Mouse (Mus musculus): ENCODE data around the gene Ccl17.

The Ccl17 gene

DNA sequence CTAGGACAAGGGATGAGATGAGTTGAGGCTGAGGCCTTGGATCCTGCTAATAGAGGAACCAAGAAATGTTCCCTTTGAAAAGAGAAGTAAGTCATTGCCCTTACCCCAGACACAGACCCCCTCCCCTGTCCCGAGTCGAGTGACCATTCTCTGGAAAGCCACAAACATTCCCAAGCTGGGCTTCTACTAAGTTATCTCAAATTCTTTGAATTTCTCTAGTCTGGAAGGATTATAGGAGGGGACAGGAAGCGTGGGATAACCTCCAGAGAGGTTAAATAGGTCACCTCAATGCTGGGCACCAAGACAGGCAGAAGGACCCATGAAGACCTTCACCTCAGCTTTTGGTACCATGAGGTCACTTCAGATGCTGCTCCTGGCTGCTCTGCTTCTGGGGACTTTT lies at the start of gene Ccl17:
Ccl17 (plus strand) TSS at position 301 of the 400 bp plus-strand sequence.
- no peak for DNase-seq (ENCODE audit: low spot score in 2 of 2)

GRCm38 (mm10) chr8:94767035-94767434 lies 43.2 kb upstream of the Ccl17 start:
- no peak for DNase-seq (ENCODE audit: low spot score in 2 of 2)

DNA sequence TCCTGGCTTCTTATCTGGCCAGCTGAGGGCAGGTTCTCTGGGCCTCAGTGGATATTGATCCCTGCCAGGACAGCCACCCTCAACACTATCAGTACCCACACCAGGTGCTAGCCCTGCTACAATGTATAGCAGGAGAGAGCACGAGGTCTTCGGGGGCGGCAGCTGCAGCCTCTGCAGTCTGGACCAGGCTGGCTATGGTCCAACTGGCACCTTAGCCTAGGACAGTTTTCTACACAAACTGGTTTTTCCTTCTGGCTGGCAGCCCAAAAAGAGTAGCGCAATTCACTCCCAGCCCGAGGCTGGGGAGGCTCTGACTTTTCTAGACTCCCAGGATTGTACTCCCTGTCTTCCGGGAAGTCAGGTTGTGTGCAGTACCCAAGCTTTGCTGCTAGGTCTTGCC lies 39.3 kb upstream of the Ccl17 start:
- DNase-seq (ENCODE audit: low spot score in 2 of 2): peak; percentile 51 to 72

GRCm38 (mm10) chr8:94771941-94772670 lies 38.1 kb upstream of the Ccl17 start, which contains the start of gene Cx3cl1:
Cx3cl1 (plus strand) TSS chr8:94772009.
- DNase-seq (ENCODE audit: low spot score in 2 of 2): peak; percentile 68 to 77

DNA sequence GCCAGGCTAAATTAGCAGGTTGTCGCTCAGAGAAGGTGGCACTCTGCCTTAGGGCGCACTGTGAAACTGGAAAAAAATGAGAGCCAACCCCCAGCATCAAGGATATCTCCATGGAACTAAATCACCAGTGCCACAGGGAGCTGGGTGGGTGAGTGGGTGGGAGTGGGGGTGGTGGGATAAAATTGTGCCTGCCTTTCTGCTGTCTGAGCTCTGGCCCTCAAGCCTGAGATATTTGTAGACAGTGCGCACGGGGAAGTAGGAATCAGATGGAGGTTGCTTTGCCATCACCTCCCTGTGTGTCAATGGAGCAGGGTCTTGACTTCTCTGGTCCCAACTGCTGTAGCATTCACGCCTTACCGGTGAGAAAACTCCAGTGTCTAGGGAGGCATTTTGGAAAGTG lies 37.2 kb upstream of the Ccl17 start:
- no peak for DNase-seq (ENCODE audit: low spot score in 2 of 2)

DNA sequence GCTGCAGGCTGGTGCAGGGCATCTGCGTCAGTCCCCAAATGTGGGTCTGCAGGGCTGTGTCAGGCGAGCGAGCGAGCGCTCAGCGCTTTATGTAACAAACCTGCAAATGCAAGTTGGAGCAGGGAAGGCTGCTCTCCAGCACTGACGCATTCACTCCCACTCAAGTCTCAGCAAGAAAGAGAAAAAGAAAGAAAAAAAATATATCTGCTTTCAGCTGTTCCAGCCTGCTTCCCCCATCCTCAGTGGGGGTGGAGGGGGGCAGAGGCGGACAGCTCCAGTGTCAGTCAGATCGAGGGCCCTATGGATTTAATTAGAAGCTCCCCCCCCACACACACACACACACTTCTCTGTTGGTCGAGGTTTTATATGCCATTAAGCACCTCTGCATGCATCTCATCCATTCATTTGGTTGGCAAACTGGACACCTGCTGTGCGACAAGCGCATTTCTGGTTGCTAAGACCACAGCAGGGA lies 36.5 kb upstream of the Ccl17 start:
- no peak for DNase-seq (ENCODE audit: low spot score in 2 of 2)

DNA sequence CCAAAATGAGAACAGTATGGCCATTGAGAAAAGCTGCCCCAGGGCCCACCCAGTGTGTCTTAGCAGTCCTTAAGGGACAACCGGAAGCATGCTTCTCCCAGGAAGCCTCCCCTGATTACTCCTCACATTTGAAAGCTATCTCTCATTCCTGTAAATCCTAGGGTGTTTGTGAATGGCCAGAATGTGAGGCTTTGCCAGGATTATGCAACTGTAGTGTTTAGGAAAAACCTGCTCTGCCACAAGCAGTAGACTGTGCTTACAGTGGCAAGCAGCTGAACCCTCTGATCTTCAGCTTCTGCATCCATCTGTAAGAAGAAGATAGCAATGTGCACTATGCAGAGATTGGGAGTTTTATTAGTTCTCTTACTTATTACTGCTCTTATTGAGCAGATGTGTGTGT lies 35.7 kb upstream of the Ccl17 start:
- no peak for DNase-seq (ENCODE audit: low spot score in 2 of 2)

GRCm38 (mm10) chr8:94776346-94776745 lies 33.9 kb upstream of the Ccl17 start:
- no peak for DNase-seq (ENCODE audit: low spot score in 2 of 2)

DNA sequence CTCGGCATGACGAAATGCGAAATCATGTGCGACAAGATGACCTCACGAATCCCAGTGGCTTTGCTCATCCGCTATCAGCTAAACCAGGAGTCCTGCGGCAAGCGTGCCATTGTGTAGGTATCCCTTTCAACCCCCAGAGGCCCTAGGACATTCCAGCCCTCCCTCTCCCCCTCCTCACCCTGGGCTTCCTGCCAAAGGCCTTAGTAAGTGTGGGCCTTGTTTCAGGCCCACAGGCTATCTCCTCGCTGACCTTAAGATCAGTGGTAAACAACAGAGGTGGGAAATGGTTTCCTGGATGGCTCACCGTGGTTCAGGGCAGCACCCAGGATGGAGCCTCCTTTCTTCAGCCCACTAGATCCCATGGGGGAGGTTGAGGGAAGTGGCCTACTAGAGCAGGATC lies 32.2 kb upstream of the Ccl17 start:
- DNase-seq (ENCODE audit: low spot score in 2 of 2): no peak

DNA sequence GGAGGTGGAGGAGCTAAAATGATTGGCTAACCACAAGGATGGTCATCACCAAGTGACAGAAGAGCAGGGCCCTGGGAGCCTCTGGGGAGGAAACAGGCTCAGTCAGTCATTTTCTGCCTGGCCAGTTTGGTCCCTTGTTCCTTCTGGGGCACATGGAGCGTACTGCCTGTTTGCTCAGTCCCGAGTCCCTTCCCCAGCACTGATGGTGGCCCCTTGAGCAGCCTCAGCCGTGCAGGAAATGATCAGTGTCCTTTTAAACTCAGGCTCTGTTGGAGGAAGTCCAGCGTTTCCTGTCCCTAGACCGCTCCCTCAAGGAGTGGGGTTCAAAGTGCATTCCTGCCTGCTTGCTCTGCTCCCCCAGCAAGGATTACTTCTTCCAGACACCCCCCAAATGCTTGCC lies 31.8 kb upstream of the Ccl17 start:
- DNase-seq (ENCODE audit: low spot score in 2 of 2): no peak

GRCm38 (mm10) chr8:94778895-94779533 lies 31.2 kb upstream of the Ccl17 start:
- no peak for DNase-seq (ENCODE audit: low spot score in 2 of 2)

DNA sequence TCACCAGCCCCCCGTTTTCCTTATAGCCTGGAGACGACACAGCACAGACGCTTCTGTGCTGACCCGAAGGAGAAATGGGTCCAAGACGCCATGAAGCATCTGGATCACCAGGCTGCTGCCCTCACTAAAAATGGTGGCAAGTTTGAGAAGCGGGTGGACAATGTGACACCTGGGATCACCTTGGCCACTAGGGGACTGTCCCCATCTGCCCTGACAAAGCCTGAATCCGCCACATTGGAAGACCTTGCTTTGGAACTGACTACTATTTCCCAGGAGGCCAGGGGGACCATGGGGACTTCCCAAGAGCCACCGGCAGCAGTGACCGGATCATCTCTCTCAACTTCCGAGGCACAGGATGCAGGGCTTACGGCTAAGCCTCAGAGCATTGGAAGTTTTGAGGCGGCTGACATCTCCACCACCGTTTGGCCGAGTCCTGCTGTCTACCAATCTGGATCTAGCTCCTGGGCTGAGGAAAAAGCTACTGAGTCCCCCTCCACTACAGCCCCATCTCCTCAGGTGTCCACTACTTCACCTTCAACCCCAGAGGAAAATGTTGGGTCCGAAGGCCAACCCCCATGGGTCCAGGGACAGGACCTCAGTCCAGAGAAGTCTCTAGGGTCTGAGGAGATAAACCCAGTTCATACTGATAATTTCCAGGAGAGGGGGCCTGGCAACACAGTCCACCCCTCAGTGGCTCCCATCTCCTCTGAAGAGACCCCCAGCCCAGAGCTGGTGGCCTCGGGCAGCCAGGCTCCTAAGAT lies 30.5 kb upstream of the Ccl17 start:
- no peak for DNase-seq (ENCODE audit: low spot score in 2 of 2)

DNA sequence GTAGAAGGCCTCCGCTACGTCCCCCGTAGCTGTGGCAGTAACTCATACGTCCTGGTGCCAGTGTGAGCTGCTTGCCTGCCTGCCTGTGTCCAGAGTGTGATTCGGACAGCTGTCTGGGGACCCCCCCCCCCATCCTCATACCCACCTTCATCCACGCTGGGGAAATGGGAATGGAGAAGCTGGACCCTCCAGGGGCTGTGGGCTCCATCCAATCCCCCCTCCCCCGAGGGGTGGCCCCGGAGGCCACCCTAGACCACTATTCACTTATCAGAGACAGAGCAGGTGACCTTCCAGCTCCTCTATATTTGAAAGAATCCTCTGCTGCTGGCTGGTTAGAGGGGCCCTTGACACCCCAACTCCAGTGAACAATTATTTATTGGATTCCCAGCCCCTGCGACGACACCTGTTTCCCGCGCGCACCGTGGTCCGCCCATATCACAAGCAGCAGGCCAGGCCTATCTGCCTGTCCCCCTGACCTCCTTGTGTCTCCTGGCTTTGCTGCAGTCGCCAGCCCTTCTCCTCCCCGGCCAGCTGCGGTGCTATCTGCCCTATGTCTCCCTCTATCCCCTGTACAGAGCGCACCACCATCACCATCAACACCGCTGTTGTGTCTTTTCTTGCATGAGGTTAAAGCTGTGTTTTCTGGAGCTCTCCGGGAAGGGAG lies 29.6 kb upstream of the Ccl17 start:
- no peak for DNase-seq (ENCODE audit: low spot score in 2 of 2)

DNA sequence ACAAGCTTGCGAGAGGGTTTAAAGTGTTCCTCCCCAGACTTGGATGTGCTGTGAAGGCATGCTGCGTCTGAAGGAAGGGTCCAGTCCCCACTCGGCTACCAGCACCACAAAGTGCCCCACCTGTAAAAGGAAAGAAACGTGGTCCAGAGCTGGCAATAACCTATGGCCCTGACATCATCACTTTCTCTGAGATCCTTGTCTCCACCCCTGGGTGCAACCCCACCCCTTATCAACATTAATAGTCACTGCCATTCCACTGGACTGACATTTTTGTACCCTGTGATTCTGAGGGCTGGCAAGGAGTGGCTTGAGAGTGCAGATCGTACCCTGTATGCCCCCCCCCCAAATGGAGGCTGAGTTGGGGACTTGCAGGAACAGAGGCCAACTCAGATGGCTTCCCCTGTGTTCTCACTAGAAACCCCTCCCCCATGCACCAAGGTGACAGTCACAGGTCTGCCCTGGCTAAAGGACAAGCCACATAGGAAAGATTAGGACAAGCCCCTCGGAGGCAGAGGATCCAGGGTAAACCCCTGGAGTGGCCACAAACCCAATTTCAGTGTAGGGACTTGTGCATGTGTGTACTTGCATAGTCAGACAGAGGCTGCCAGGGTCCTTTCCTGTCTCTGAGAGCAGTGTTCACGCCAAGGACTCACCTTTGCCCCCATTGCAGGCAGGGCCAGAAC lies 29.0 kb upstream of the Ccl17 start:
- DNase-seq (ENCODE audit: low spot score in 2 of 2): no peak

- no peak for DNase-seq (ENCODE audit: low spot score in 2 of 2)
Measured at GRCm38 (mm10) chr8:94781838-94782235, 28.4 kb upstream of the Ccl17 start.

DNA sequence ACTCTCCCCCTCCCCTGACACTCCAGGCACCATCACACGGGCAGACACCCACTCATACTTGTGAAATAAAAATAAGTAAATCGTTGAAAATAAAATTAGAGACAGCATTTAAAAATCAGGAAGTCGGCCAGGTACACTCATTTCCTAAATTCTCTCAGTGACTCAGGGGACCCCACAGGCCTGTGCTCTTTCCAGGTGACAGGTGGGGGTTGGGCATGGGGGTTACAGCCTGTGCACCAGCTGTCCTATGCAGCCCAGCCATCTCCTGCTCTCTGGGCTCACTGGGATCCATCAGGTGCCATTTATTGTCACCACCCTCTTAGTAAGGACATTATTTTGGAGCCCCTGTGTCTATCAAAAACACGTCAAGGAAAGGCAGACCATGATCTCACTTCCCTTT lies 26.4 kb upstream of the Ccl17 start:
- DNase-seq (ENCODE audit: low spot score in 2 of 2): no peak

- DNase-seq (ENCODE audit: low spot score in 2 of 2): no peak
Measured at GRCm38 (mm10) chr8:94785247-94785985, 24.8 kb upstream of the Ccl17 start.

- DNase-seq (ENCODE audit: low spot score in 2 of 2): no peak
Measured at GRCm38 (mm10) chr8:94785995-94786595, 24.2 kb upstream of the Ccl17 start.

DNA sequence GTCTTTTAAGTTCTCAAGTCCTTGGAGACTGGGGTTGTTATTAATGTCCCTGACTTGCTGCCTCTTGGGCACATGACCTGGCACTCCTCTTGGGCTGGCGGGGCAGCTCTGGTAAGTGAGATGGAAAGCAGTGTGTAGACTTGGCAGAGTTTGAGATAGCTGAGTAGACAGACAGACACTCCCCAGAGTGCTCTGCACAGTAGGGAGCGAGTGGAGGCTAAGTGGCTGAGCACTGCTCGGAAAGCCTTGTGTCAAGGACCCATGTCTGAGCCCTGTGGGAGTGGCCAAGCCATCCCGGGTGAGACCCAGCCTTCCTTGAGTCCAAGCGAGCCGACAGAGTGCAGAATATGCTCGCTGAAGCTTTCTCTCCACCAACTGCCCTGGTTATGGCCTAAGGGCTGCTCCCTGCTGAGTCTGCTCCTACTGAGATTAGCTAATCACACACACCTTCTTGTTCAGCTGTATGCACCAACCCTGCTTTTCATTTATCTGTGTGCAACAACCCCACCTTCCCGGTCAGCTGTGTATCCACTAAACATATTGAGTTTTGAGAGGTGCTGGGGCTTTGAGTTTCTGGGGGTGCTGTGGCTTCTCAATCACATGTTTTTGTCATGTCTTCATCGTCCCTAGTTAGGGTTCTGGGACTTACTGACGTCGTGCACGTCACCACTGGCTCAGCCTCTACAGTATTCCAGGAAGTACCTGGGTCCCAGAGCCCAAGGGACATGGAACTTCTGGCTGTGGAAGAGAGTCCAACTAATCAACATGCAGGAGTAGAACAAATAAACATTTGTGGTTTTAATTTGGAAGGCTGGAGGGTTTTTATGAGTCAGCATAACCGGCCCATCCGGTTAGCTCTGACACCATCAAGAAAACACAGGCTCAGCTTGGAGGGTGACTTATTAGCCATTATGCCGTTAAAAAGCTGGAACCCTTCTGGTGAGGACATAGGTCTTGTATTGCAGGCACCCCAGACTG lies 22.4 kb upstream of the Ccl17 start:
- no peak for DNase-seq (ENCODE audit: low spot score in 2 of 2)

All from urinary bladder, postnatal 4 days (tissue).